ENCODE assay signal across 24 mouse cellular contexts in genomic region chr14:112548798-112549197, GRCm38 (mm10).
"Had no signal": no experiment of that assay in that cellular context is flagged by ENCODE, and none has a peak within 500 bp of the region (broad histone marks: within the 10 kb centered on the region; RNA-seq: fewer than 3 reads in every experiment).

No protein-coding gene starts in this region.

- H3K9me3 ChIP-seq: heart, embryonic 13.5 days; heart, embryonic 15.5 days; hindbrain, embryonic 13.5 days; hindbrain, embryonic 15.5 days; limb, embryonic 13.5 days; limb, embryonic 15.5 days; liver, embryonic 12.5 days had no signal

- H3K27me3 ChIP-seq: heart, embryonic 13.5 days; heart, embryonic 15.5 days; hindbrain, embryonic 13.5 days; hindbrain, embryonic 15.5 days; limb, embryonic 13.5 days; limb, embryonic 15.5 days; liver, embryonic 12.5 days had no signal

- H3K27ac ChIP-seq: heart, adult 2 months; heart, embryonic 13.5 days; heart, embryonic 15.5 days; hindbrain, embryonic 13.5 days; hindbrain, embryonic 15.5 days; hindbrain, postnatal 0 days; kidney, postnatal 0 days; limb, embryonic 13.5 days; limb, embryonic 15.5 days; liver, embryonic 12.5 days; liver, embryonic 14.5 days had no signal

- H3K4me3 ChIP-seq: heart, adult 2 months; heart, embryonic 13.5 days; heart, embryonic 15.5 days; hindbrain, embryonic 13.5 days; hindbrain, embryonic 15.5 days; limb, embryonic 13.5 days; limb, embryonic 15.5 days; liver, embryonic 12.5 days had no signal

- H3K4me2 ChIP-seq: heart, embryonic 11.5 days; heart, embryonic 13.5 days; heart, embryonic 15.5 days; hindbrain, embryonic 13.5 days; hindbrain, embryonic 15.5 days; limb, embryonic 13.5 days; limb, embryonic 15.5 days; liver, embryonic 12.5 days had no signal

- H3K36me3 ChIP-seq: heart, embryonic 13.5 days; heart, embryonic 15.5 days; hindbrain, embryonic 13.5 days; hindbrain, embryonic 15.5 days; limb, embryonic 13.5 days; limb, embryonic 15.5 days; liver, embryonic 12.5 days had no signal

- DNase-seq: gastrocnemius, postnatal 14 days; gastrocnemius, postnatal 36 days; heart, adult 2 months; heart, postnatal 14 days; heart, postnatal 36 days; kidney, adult 11 months; kidney, adult 8-10 months; kidney, postnatal 14 days; kidney, postnatal 36 days; layer of hippocampus, adult 9-11 months; layer of hippocampus, postnatal 36 days; left cerebral cortex, postnatal 4 days had no signal

- H3K4me1 ChIP-seq: heart, embryonic 13.5 days; heart, embryonic 15.5 days; hindbrain, embryonic 13.5 days; hindbrain, embryonic 15.5 days; limb, embryonic 13.5 days; limb, embryonic 15.5 days; liver, embryonic 12.5 days had no signal

- ATAC-seq: hindbrain, postnatal 0 days; intestine, embryonic 16.5 days; liver, embryonic 12.5 days had no signal

- H3K9ac ChIP-seq: heart, embryonic 13.5 days; heart, embryonic 15.5 days; hindbrain, embryonic 13.5 days; hindbrain, embryonic 15.5 days; limb, embryonic 13.5 days; limb, embryonic 15.5 days; liver, embryonic 12.5 days; liver, embryonic 14.5 days had no signal
